Mouse (Mus musculus): Measurements from ENCODE around the gene Astn2. TPM values are rescaled to one million over a fixed set of nuclear protein-coding genes. Genes with fewer than 3 reads are reported as not detected.
A peak's percentile ranks its signal among the peaks of the same experiment; 100 is the strongest.

The Astn2 gene
- polyA plus RNA-seq, 1 experiment from 2014 or later: 0.61 TPM

- Histone ChIP-seq H3K27ac (replicated peaks in 1 of 2; ENCODE audit: control insufficient read depth in 1 of 2, insufficient read depth in 1 of 2, low read depth in 2 of 2, low read length in 2 of 2) (no peak overlapping the region), H3K36me3 (ENCODE audit: control insufficient read depth, insufficient read depth, low read length) (no peaks in the 10 kb centered on the region), H3K4me1 (ENCODE audit: control insufficient read depth in 2 of 2, insufficient read depth in 2 of 2, low read length in 2 of 2) (peaks cover 0 to 19% of the 10 kb centered on the region in 2 experiments; a peak in 3 of 4 replicates), H3K4me3 (ENCODE audit: control insufficient read depth in 1 of 2, insufficient read depth in 1 of 2, low read depth in 1 of 2, low read length in 2 of 2) (no peak overlapping the region), H3K9me3 (ENCODE audit: control insufficient read depth, low read length) (no peaks in the 10 kb centered on the region), H3K4me2 (ENCODE audit: low read length) (no peak overlapping the region), H3K27me3 (ENCODE audit: control insufficient read depth, insufficient read depth, low read length) (no peaks in the 10 kb centered on the region), H3K9ac (ENCODE audit: low read length) (no peak overlapping the region)
- ATAC-seq (ENCODE audit: insufficient number of reproducible peaks, insufficient read depth, low FRiP score, low read depth): no peak
- 66% methylated on average over 3 of the region's 3 CpGs for WGBS
Measured at GRCm38 (mm10) chr4:65819835-65820234, 584.6 kb downstream of the Astn2 start.

GRCm38 (mm10) chr4:65814176-65814535 lies 590.3 kb downstream of the Astn2 start:
- Histone ChIP-seq H3K4me1 (ENCODE audit: control insufficient read depth in 2 of 2, insufficient read depth in 2 of 2, low read length in 2 of 2) (peaks cover 0 to 5% of the 10 kb centered on the region in 2 experiments; a peak in 3 of 4 replicates), H3K4me2 (ENCODE audit: low read length) (no peak overlapping the region), H3K9me3 (ENCODE audit: control insufficient read depth, low read length) (no peaks in the 10 kb centered on the region), H3K9ac (ENCODE audit: low read length) (no peak overlapping the region), H3K36me3 (ENCODE audit: control insufficient read depth, insufficient read depth, low read length) (no peaks in the 10 kb centered on the region), H3K4me3 (ENCODE audit: control insufficient read depth in 1 of 2, insufficient read depth in 1 of 2, low read depth in 1 of 2, low read length in 2 of 2) (no peak overlapping the region), H3K27me3 (ENCODE audit: control insufficient read depth, insufficient read depth, low read length) (no peaks in the 10 kb centered on the region), H3K27ac (replicated peaks in 1 of 2; ENCODE audit: control insufficient read depth in 1 of 2, insufficient read depth in 1 of 2, low read depth in 2 of 2, low read length in 2 of 2) (peak overlapping the region; percentile 88 to 89)
- 26% methylated on average over 2 of the region's 2 CpGs for WGBS
- peak; percentile 84 for ATAC-seq (ENCODE audit: insufficient number of reproducible peaks, insufficient read depth, low FRiP score, low read depth)

- Histone ChIP-seq H3K27ac (replicated peaks in 1 of 2; ENCODE audit: control insufficient read depth in 1 of 2, insufficient read depth in 1 of 2, low read depth in 2 of 2, low read length in 2 of 2) (peak overlapping the region; percentile 88 to 89), H3K4me3 (ENCODE audit: control insufficient read depth in 1 of 2, insufficient read depth in 1 of 2, low read depth in 1 of 2, low read length in 2 of 2) (no peak overlapping the region), H3K27me3 (ENCODE audit: control insufficient read depth, insufficient read depth, low read length) (no peaks in the 10 kb centered on the region), H3K9me3 (ENCODE audit: control insufficient read depth, low read length) (no peaks in the 10 kb centered on the region), H3K9ac (ENCODE audit: low read length) (no peak overlapping the region), H3K4me2 (ENCODE audit: low read length) (no peak overlapping the region), H3K36me3 (ENCODE audit: control insufficient read depth, insufficient read depth, low read length) (no peaks in the 10 kb centered on the region), H3K4me1 (ENCODE audit: control insufficient read depth in 2 of 2, insufficient read depth in 2 of 2, low read length in 2 of 2) (peaks cover 0 to 5% of the 10 kb centered on the region in 2 experiments; a peak in 3 of 4 replicates)
- ATAC-seq (ENCODE audit: insufficient number of reproducible peaks, insufficient read depth, low FRiP score, low read depth): peak; percentile 75
- WGBS: 34% methylated on average over 1 of the region's 1 CpGs
Measured at GRCm38 (mm10) chr4:65813500-65814175, 590.8 kb downstream of the Astn2 start.

- Histone ChIP-seq H3K9ac (ENCODE audit: low read length) (no peak overlapping the region), H3K4me3 (ENCODE audit: control insufficient read depth in 1 of 2, insufficient read depth in 1 of 2, low read depth in 1 of 2, low read length in 2 of 2) (no peak overlapping the region), H3K4me1 (ENCODE audit: control insufficient read depth in 2 of 2, insufficient read depth in 2 of 2, low read length in 2 of 2) (no peaks in the 10 kb centered on the region), H3K4me2 (ENCODE audit: low read length) (no peak overlapping the region), H3K27ac (replicated peaks in 1 of 2; ENCODE audit: control insufficient read depth in 1 of 2, insufficient read depth in 1 of 2, low read depth in 2 of 2, low read length in 2 of 2) (no peak overlapping the region), H3K27me3 (ENCODE audit: control insufficient read depth, insufficient read depth, low read length) (no peaks in the 10 kb centered on the region), H3K9me3 (ENCODE audit: control insufficient read depth, low read length) (no peaks in the 10 kb centered on the region), H3K36me3 (ENCODE audit: control insufficient read depth, insufficient read depth, low read length) (no peaks in the 10 kb centered on the region)
- ATAC-seq (ENCODE audit: insufficient number of reproducible peaks, insufficient read depth, low FRiP score, low read depth): no peak
- 73% methylated on average over 3 of the region's 3 CpGs for WGBS
Measured at GRCm38 (mm10) chr4:65807341-65807740, 597.1 kb downstream of the Astn2 start.

GRCm38 (mm10) chr4:65801204-65801603 lies 603.2 kb downstream of the Astn2 start:
- Histone ChIP-seq H3K4me1 (ENCODE audit: control insufficient read depth in 2 of 2, insufficient read depth in 2 of 2, low read length in 2 of 2) (no peaks in the 10 kb centered on the region), H3K36me3 (ENCODE audit: control insufficient read depth, insufficient read depth, low read length) (no peaks in the 10 kb centered on the region), H3K27me3 (ENCODE audit: control insufficient read depth, insufficient read depth, low read length) (no peaks in the 10 kb centered on the region), H3K4me3 (ENCODE audit: control insufficient read depth in 1 of 2, insufficient read depth in 1 of 2, low read depth in 1 of 2, low read length in 2 of 2) (no peak overlapping the region), H3K9ac (ENCODE audit: low read length) (no peak overlapping the region), H3K9me3 (ENCODE audit: control insufficient read depth, low read length) (no peaks in the 10 kb centered on the region), H3K27ac (replicated peaks in 1 of 2; ENCODE audit: control insufficient read depth in 1 of 2, insufficient read depth in 1 of 2, low read depth in 2 of 2, low read length in 2 of 2) (no peak overlapping the region), H3K4me2 (ENCODE audit: low read length) (no peak overlapping the region)
- no peak for ATAC-seq (ENCODE audit: insufficient number of reproducible peaks, insufficient read depth, low FRiP score, low read depth)
- WGBS: 58% methylated on average over 3 of the region's 3 CpGs

GRCm38 (mm10) chr4:65791051-65791450 lies 613.4 kb downstream of the Astn2 start:
- no peak overlapping the region for H3K4me3 ChIP-seq (ENCODE audit: control insufficient read depth in 1 of 2, insufficient read depth in 1 of 2, low read depth in 1 of 2, low read length in 2 of 2)

GRCm38 (mm10) chr4:65773368-65774010 lies 630.9 kb downstream of the Astn2 start:
- H3K4me2 ChIP-seq (ENCODE audit: low read length): no peak overlapping the region
- WGBS: 81% methylated on average over 5 of the region's 5 CpGs
- H3K9me3 ChIP-seq (ENCODE audit: control insufficient read depth, low read length): no peaks in the 10 kb centered on the region
- no peaks in the 10 kb centered on the region for H3K27me3 ChIP-seq (ENCODE audit: control insufficient read depth, insufficient read depth, low read length)
- no peaks in the 10 kb centered on the region for H3K36me3 ChIP-seq (ENCODE audit: control insufficient read depth, insufficient read depth, low read length)
- no peaks in the 10 kb centered on the region for H3K4me1 ChIP-seq (ENCODE audit: control insufficient read depth in 2 of 2, insufficient read depth in 2 of 2, low read length in 2 of 2)
- no peak overlapping the region for H3K27ac ChIP-seq (replicated peaks in 1 of 2; ENCODE audit: control insufficient read depth in 1 of 2, insufficient read depth in 1 of 2, low read depth in 2 of 2, low read length in 2 of 2)
- ATAC-seq (ENCODE audit: insufficient number of reproducible peaks, insufficient read depth, low FRiP score, low read depth): no peak
- H3K9ac ChIP-seq (ENCODE audit: low read length): no peak overlapping the region
- H3K4me3 ChIP-seq (ENCODE audit: control insufficient read depth in 1 of 2, insufficient read depth in 1 of 2, low read depth in 1 of 2, low read length in 2 of 2): no peak overlapping the region

More at GRCm38 (mm10) chr4:65791051-65791450, 613.4 kb downstream of the Astn2 start:
- Histone ChIP-seq H3K36me3 (ENCODE audit: control insufficient read depth, insufficient read depth, low read length) (no peaks in the 10 kb centered on the region), H3K27me3 (ENCODE audit: control insufficient read depth, insufficient read depth, low read length) (no peaks in the 10 kb centered on the region), H3K4me1 (ENCODE audit: control insufficient read depth in 2 of 2, insufficient read depth in 2 of 2, low read length in 2 of 2) (no peaks in the 10 kb centered on the region), H3K27ac (replicated peaks in 1 of 2; ENCODE audit: control insufficient read depth in 1 of 2, insufficient read depth in 1 of 2, low read depth in 2 of 2, low read length in 2 of 2) (no peak overlapping the region), H3K9me3 (ENCODE audit: control insufficient read depth, low read length) (no peaks in the 10 kb centered on the region), H3K4me2 (ENCODE audit: low read length) (no peak overlapping the region), H3K9ac (ENCODE audit: low read length) (no peak overlapping the region)
- no peak for ATAC-seq (ENCODE audit: insufficient number of reproducible peaks, insufficient read depth, low FRiP score, low read depth)

All from heart, embryonic 14.5 days (tissue).